Mouse (Mus musculus) testis, postnatal 14 days (tissue): ENCODE measurements around the gene Zc2hc1c.
"Not testable (repeated sequence)": the region's sequence is repeated elsewhere in the genome, so short reads cannot be mapped to it uniquely, and the experiment has no call there.

ENCODE experiments used
- DNase-seq: peaks from one replicate; pipeline ENCODE4 v3.0.0; 2021; ENCODE audit warnings: low spot score

Gene Zc2hc1c

GRCm38 (mm10) chr12:85288486-85289156, at the start of gene Zc2hc1c:
Gene Zc2hc1c, plus strand, starts transcription at chr12:85288591.
- DNase-seq, result peak; percentile 89

- DNase-seq, result no peak
Observed at GRCm38 (mm10) chr12:85252083-85252482, 36.3 kb upstream of the Zc2hc1c start.

- no peak for DNase-seq
Observed at GRCm38 (mm10) chr12:85256074-85256751, 32.2 kb upstream of the Zc2hc1c start.

- no peak for DNase-seq
Observed at GRCm38 (mm10) chr12:85257008-85257639, 31.3 kb upstream of the Zc2hc1c start.

GRCm38 (mm10) chr12:85262489-85262888, 25.9 kb upstream of the Zc2hc1c start:
- DNase-seq, result no peak

- DNase-seq, result no peak
Observed at GRCm38 (mm10) chr12:85263190-85263589, 25.2 kb upstream of the Zc2hc1c start.

- DNase-seq, result no peak
Observed at GRCm38 (mm10) chr12:85264531-85264930, 23.9 kb upstream of the Zc2hc1c start.

- no peak for DNase-seq
Observed at GRCm38 (mm10) chr12:85264940-85265339, 23.5 kb upstream of the Zc2hc1c start.

GRCm38 (mm10) chr12:85266248-85266647, 22.1 kb upstream of the Zc2hc1c start:
- no peak for DNase-seq

- no peak for DNase-seq
Observed at GRCm38 (mm10) chr12:85269821-85270220, 18.6 kb upstream of the Zc2hc1c start.

GRCm38 (mm10) chr12:85270319-85270718, 18.1 kb upstream of the Zc2hc1c start, which contains the start of gene Mlh3:
Gene Mlh3, minus strand, starts transcription at chr12:85270599.
- peak; percentile 88 for DNase-seq

- no peak for DNase-seq
Observed at GRCm38 (mm10) chr12:85271132-85271842, 17.1 kb upstream of the Zc2hc1c start.

GRCm38 (mm10) chr12:85271843-85272206, 16.6 kb upstream of the Zc2hc1c start:
- no peak for DNase-seq

GRCm38 (mm10) chr12:85273508-85273907, 14.9 kb upstream of the Zc2hc1c start:
- no peak for DNase-seq

GRCm38 (mm10) chr12:85276273-85276672, 12.1 kb upstream of the Zc2hc1c start:
- DNase-seq, result no peak

- DNase-seq, result no peak
Observed at GRCm38 (mm10) chr12:85278919-85279318, 9.5 kb upstream of the Zc2hc1c start.

GRCm38 (mm10) chr12:85279396-85280080, 8.9 kb upstream of the Zc2hc1c start:
- DNase-seq, result no peak

GRCm38 (mm10) chr12:85280105-85280844, 8.1 kb upstream of the Zc2hc1c start:
- peak; percentile 95 for DNase-seq

- DNase-seq, result no peak
Observed at GRCm38 (mm10) chr12:85280845-85281651, 7.3 kb upstream of the Zc2hc1c start.

- not testable (repeated sequence) for DNase-seq
Observed at GRCm38 (mm10) chr12:85281756-85282155, 6.6 kb upstream of the Zc2hc1c start.
